Mouse (Mus musculus) activated CD4-positive, CD25-positive, alpha-beta regulatory T cell (primary cell): ENCODE measurements around the gene Mynn. TPM values are rescaled to one million over a fixed set of nuclear protein-coding genes. Genes with fewer than 3 reads are reported as not detected.

Experiments
- polyA plus RNA-seq, 2 experiments: library from polyadenylated mRNA; unstranded; fragments of 100-300 nt; shearing (Covaris generic); gene quantifications; one replicate each; pipeline ENCODE4 v1.2.1; 2017

The Mynn gene
- polyA plus RNA-seq, result 10 to 100 TPM; 34.1 to 38.0 TPM

GRCm38 (mm10) chr3:30602065-30602739 is at the start of gene Mynn:
Mynn (plus strand) TSS chr3:30602065.

GRCm38 (mm10) chr3:30599711-30600545 is 1.9 kb upstream of the Mynn start, which contains the start of gene Actrt3:
Actrt3 (minus strand) TSS chr3:30599939.

GRCm38 (mm10) chr3:30644207-30644606 is 42.3 kb downstream of the Mynn start, which contains the start of gene Lrriq4:
Lrriq4 (plus strand) TSS chr3:30644507.

GRCm38 (mm10) chr3:30647440-30648090 is 45.7 kb downstream of the Mynn start, which contains the start of gene Lrrc34:
Lrrc34 (minus strand) TSS chr3:30647869.

Other genes starting within 250 kb of the Mynn start
- under 1 TPM; 0.14 to 0.28 TPM for gene Mecom, start 54.1 kb upstream of the Mynn start, polyA plus RNA-seq
- gene Actrt3, start 2.1 kb upstream of the Mynn start, polyA plus RNA-seq, result not detected
- not detected for gene Lrriq4, start 42.4 kb downstream of the Mynn start, polyA plus RNA-seq
- under 1 TPM in 1 of 2 experiments, not detected in 1; 0.11 TPM for gene Lrrc34, start 45.8 kb downstream of the Mynn start, polyA plus RNA-seq
- under 1 TPM; 0.08 to 0.69 TPM for gene Lrrc31, start 97.8 kb downstream of the Mynn start, polyA plus RNA-seq
- not detected for gene Samd7, start 144.2 kb downstream of the Mynn start, polyA plus RNA-seq
- gene Sec62, start 190.8 kb downstream of the Mynn start, polyA plus RNA-seq, result 10 to 100 TPM; 67.8 to 78.8 TPM